Mouse (Mus musculus): ENCODE data around the gene Creg1. TPM values are rescaled to one million over a fixed set of nuclear protein-coding genes. Genes with fewer than 3 reads are reported as not detected.

The Creg1 gene
- total RNA-seq, 2 experiments from 2014 or later, result 27.1 to 28.5 TPM

DNA sequence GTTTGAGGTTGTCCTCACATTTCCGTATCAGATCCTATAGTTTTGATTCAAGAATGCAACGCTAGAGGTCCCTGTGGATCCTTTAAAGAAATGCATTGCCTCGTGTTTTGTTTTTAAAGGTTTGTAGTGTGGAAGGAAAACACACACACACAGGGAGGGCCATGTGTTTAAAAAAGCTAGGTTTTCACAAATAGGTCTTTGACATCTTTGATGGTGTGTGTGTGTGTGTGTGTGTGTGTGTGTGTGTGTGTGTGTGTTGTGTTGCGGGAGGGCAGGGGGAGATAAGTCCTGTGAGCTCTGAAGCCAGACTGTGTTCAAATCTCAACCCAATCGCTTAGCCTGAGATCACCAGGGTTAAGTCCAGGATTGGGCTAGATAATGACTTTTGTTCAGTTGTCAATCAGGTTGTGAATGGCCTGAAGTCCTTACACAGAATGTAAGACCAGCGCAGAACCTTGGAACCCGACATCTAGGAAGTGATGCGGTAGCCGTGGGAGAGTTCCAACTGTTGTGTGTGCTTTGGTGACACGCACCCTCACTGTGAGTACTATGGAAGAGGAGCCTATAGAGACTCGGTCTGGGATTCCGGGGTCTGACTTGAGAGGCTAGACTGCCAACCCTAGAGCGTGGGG, 16.5 kb downstream of the Creg1 start:
- peak in 1 of 2 experiments; percentile 40 for DNase-seq (ENCODE audit: low spot score in 2 of 2)
- intact Hi-C loops (cut with DNase I), result loop anchor here (1.0 to 10.0 kb wide), 5 partner anchors 79 to 585 kb away; no protein-coding TSS in a partner anchor

DNA sequence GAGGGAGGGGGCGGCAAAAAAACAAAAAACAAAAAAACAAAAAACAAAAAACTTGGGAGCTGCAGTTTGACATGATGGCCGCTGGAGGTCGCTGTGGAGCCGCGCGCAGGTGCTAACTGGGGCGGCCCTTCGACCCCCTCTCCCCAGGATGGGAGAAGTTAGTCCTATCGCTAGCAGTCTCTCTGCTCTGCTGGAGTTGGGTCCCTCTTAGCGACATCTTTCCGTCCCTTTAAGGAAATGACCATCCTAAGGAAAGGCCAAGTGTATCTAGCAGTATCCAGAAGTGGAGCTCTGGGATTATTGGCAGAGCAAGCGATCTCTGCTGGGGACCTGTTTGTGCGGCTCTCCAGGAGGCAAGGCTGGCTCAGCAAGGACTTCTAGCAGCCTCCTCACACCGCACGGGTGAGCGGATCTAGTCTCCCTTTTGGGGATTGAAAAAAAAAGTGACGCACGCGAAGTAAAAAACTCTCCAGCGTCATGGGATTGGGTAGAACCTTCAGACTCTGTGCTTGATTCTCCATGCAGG, 17.1 kb downstream of the Creg1 start:
- intact Hi-C loops (cut with DNase I), result loop anchor here (1.0 to 10.0 kb wide), 3 partner anchors 78 to 564 kb away; no protein-coding TSS in a partner anchor
- peak in 1 of 2 experiments; percentile 21 for DNase-seq (ENCODE audit: low spot score in 2 of 2)

DNA sequence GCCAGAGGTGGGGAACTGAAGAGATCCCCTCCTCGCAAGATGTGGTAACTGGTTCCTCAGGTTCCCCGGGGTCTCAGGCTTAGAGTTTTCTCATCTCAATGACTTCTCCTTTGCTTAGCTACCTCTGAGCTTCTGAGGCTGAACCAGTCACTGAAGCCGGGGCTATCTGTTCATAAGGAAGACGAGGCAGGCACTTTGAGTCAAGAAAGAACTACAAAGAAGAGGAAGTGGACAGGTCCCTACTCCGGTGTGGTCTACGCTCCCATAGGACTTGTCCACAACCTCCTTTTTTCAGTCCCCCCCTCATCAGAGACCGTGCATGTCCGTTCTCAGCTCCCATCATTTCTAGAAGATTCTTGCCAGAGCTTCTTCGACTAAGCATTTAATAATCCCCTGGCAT, 17.9 kb downstream of the Creg1 start:
- intact Hi-C loops (cut with DNase I), result loop anchor here (2.0 to 10.0 kb wide), 2 partner anchors 77 to 563 kb away; no protein-coding TSS in a partner anchor
- no peak for DNase-seq (ENCODE audit: low spot score in 2 of 2)

DNA sequence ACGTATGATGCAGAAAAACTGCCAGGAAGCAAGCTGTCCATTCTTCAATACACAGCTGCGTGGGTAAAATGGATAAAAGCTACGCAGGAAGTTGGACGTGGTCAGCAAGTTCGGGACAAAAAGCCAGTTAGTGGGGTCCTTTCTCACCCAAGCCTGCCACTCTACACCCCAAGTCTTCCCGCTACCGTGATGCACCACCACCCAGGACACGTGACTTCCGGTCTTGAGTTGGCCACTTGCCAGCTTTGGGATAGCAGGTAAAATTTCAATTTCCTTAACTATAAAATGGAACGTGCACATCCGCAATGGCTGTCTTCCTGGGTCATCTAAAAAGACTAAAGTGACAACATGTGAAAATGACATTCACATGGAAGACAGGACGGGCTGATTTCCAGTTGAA, 18.4 kb downstream of the Creg1 start:
- intact Hi-C loops (cut with DNase I), result loop anchor here (2.0 to 10.0 kb wide), 2 partner anchors 77 to 563 kb away; no protein-coding TSS in a partner anchor
- no peak for DNase-seq (ENCODE audit: low spot score in 2 of 2)

DNA sequence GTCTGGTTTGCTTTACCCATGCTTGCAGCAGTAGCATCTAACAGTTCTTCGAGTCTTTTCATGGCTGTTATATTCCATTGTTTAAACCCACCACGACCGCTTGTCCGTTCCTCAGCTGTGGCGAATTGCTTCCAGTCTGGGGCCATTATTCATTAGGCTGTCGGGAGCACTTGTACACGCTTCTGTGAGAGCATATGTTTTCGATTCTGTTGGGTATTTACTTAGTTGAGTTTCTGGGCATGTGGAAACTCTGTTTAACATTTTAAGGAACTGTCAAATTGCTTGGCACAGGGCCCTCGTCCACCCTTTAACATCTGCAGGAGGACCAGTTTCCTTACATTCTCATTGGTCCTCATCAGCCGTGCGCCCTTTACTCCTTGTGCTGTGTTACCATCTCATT, 22.8 kb downstream of the Creg1 start:
- no peak for DNase-seq (ENCODE audit: low spot score in 2 of 2)
- intact Hi-C loops (cut with DNase I), result loop anchor here (10.0 kb wide), 1 partner anchor 559 kb away; no protein-coding TSS in a partner anchor

DNA sequence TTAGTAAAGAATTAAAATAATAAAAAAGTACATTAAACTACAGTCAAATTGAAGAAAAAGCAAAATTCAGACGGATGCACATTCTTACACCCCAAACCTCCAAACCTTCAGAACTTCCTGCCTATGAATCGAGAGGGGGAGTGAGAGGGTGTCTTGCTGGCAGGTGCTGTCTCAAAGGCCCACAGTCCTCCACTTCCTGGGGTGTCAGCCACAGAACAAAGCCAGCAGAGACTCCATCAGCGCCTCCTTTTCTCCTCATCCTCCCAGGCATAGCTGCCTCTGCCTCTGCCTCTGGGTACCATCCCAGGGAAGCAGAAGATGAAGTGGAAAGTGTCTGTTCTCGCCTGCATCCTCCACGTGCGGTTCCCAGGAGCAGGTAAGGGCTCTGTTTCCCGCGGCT, 25.0 kb downstream of the Creg1 start, which contains the start of gene Cd247:
Gene Cd247 (plus strand): TSS at position 171 of the 400 bp plus-strand sequence.
- DNase-seq (ENCODE audit: low spot score in 2 of 2), result no peak
- intact Hi-C loops (cut with DNase I), result loop anchor here (10.0 kb wide), 1 partner anchor 556 kb away; no protein-coding TSS in a partner anchor

DNA sequence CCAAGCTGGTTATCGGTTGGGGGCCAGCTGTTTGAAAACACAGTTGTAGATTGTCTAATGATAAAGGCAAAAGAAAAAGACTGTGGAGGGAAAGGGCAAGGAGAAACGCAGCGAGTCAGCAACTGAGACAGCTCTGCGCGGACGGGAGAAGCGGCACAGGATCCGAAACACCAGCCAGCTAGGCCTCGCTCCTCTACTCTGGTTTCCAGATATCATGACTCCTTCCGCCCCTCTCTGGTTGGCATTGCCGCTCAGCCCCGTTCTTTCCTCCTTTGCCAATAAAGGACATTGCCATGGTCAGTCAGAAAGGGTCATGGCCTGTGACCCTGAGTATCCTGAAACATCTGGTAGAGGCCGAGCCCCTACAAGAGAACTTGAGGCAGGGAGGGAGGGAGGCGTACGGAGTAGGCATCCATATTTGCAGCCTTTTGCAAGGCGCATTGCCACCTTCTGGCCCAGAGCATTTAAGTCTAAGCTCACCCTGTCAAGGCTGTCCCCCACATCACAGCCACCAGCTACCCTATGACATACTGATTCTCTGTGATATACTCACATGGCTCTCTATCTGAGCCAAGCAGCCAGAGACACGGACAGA, 25.6 kb downstream of the Creg1 start:
- intact Hi-C loops (cut with DNase I), result loop anchor here (10.0 kb wide), 1 partner anchor 556 kb away; no protein-coding TSS in a partner anchor
- no peak for DNase-seq (ENCODE audit: low spot score in 2 of 2)

DNA sequence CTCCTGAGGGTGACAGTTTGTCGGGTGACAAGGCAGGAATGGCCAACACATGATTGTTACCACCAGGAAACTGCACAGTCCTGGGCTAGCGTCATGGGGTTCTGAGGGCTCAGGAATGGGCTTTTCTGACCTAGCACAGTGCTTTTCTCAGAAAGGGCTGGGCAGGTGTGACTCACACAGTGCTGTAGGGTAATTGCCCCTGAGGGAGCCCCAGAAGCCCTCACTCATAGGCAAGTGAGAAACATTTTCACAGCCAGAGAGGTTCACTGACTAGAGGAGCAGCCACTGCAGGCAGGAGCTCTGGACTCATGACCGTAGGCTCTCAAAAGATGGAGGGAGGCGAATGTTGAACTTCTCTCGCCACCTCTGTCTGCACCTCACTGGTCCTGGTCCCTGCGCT, 26.4 kb downstream of the Creg1 start:
- intact Hi-C loops (cut with DNase I), result loop anchor here (10.0 kb wide), 1 partner anchor 555 kb away; no protein-coding TSS in a partner anchor
- no peak for DNase-seq (ENCODE audit: low spot score in 2 of 2)

DNA sequence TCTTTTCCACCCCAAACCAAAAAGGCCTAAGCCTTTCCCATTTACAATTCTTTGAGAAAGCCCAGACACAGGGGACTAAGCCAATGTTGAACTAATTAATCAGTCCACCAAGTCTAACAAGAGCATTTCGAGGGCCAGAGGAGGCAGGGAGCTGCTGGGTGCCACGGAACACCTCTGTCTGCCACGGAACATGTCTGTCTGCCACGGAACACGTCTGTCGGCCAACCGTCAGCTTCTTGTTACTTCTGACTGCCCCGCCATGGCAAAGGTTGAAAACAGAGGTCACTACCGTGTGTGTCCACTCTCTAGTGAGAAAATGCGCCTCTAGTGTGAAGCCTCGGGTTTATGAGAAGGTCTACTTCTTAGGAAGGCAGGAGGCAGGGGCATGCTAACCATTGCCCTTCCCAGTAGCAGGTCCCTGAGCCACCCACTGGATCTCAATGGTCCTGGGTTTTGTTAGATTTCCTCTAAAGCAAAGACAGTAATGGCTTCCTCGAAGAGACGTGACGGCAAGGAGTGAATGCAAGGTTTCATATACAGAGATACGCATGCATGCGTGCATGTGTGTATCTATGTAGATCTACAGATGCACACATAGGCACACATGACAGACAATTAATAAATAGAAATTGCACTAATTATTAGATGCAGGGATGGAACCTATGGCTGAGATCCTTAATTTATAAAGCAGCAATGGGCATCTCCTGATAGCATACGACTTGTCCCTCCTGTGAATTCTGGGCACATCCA, 27.1 kb downstream of the Creg1 start:
- intact Hi-C loops (cut with DNase I), result no loop called here
- DNase-seq (ENCODE audit: low spot score in 2 of 2), result no peak

DNA sequence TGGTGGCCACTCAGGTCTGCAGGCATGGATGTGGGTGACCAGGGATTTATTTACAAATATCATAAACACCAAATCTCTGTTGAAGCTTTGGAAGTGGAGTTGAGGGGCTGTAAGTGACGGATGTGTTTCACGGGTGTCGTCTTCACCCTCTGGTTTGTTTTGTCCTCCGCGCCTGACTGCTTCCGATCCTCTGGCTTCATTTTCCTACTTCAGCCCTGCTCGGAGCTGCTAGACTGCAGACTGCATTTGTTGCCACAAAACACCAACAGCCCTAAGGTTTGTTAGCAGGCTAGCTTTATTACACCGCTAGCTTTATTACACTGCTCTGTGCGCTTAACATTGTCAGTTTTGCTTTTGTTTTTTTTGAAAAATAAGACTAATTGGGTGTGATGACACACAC, 27.9 kb downstream of the Creg1 start:
- no peak for DNase-seq (ENCODE audit: low spot score in 2 of 2)
- intact Hi-C loops (cut with DNase I), result no loop called here

DNA sequence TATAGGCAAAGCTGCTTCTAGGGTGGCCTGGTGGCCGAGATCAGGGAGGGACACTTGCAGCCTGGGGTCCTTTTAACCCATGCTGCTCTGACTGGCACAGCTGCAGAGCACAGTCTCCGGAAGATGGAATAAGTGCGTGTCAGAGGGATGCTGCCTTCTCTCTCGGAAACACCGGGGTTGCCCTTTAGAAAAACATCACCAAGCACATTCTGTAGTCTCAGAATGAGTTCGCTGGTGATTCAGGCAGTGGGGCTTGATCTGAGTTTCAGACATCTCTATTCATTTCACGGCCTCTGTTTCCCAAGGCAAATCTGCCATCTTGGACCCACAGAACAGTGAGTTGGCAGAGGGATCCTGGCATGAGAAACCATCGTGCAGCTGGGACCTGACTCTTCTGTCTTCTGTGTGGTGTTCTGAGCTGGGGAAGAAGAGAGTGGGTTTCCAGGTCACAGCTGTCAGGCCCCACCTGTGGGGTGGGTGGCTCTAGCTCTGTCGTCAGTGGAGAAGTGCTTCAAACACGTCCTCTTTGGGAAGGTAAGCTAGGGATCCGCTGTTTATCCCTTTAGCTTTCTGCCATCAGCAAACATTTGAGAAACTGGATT, 38.3 kb downstream of the Creg1 start:
- intact Hi-C loops (cut with DNase I), result no loop called here
- no peak for DNase-seq (ENCODE audit: low spot score in 2 of 2)

DNA sequence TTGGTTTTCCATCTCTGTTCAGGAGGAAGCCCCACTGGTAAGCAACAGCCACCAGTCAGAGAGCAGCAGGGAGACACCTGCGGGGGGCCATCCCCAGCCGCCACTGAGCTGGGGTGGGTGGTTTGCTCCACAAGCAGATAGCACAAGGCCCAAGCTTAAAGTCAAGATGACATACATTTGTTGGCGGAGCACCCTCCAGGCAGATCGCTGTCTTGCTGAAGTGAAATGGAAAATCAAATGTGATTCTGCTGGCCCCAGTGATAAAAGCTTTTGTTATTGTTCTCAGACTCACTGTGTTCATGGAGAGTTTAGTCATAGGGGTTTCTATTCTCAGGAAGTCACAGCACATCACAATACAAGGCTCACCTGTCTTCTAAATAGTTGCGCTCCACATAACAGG, 39.6 kb downstream of the Creg1 start:
- intact Hi-C loops (cut with DNase I), result no loop called here
- no peak for DNase-seq (ENCODE audit: low spot score in 2 of 2)

DNA sequence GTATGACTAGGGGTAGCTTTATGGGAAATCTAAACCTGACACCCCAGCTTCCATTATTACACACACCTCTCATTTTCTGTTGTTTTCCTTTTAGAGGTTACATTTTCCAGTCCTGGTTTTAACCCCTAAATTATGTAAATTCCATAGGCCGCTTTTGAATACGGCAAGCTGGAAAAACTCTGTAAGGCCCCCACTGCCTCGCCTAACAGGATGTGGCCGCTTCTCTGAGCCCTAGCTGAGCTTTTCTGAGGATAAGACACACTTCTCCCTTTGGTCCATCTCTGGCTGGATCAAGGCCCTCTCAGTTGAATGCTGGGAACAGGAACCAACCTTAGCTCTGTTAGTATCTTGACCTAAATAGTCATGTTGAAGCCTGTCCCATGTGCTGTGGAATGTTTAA, 40.6 kb downstream of the Creg1 start:
- intact Hi-C loops (cut with DNase I), result no loop called here
- no peak for DNase-seq (ENCODE audit: low spot score in 2 of 2)

DNA sequence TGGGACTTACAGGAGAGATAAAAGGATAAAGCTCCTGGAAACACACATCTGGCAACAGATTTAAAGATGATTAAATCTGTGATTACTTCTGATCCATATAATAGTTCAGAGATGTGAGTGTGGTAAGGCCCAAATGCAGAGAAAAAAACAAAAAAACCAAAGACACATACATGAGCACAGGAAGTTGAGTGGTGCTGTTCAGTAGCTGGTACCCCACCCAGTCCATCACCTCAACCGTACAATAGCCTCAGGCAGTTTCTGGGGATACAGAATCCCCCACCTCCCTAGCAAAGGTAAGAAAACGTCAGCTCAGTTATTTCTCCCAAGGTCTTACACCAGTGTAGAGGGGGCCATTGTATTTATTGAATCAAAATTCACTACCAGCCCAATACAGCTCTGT, 47.1 kb downstream of the Creg1 start:
- DNase-seq (ENCODE audit: low spot score in 2 of 2), result no peak
- intact Hi-C loops (cut with DNase I), result no loop called here

DNA sequence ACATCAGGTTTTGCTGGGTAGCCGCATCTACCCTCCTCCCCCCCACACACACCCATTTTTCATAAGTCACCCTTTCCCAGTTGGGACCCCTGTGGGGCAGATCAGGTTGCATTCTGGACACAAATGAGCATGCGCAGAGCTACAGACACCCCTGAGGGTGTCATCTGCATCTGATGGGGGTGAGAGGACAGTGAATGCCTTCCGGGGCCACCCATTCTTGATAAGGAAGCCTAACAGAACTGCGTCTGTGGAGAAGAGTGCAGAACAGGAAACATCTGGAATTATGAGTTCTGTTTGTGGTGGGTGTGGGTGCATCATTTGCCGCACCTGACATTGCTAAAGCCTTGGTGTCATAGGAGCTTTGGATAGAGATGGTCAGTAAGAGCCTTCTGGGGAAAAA, 47.6 kb downstream of the Creg1 start:
- intact Hi-C loops (cut with DNase I), result no loop called here
- no peak for DNase-seq (ENCODE audit: low spot score in 2 of 2)

DNA sequence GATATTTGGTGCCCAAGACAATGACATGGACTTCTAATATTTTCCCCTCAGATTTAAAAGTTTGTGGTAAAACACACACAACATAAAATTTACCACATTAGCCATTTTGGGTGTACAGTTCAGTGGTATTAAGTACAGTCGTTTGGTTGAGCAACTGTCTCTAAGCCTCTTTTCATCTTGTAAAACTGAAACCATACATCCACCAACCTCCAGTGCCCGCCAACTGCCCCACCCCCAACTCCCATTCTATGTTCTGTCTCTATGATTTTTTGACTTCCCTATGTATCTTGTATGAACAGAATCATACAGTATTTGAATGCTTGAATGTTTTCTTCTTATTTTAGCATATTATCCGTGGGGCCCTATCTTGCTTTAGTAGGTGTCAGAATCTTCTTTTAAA, 49.2 kb downstream of the Creg1 start:
- no peak for DNase-seq (ENCODE audit: low spot score in 2 of 2)
- intact Hi-C loops (cut with DNase I), result no loop called here

DNA sequence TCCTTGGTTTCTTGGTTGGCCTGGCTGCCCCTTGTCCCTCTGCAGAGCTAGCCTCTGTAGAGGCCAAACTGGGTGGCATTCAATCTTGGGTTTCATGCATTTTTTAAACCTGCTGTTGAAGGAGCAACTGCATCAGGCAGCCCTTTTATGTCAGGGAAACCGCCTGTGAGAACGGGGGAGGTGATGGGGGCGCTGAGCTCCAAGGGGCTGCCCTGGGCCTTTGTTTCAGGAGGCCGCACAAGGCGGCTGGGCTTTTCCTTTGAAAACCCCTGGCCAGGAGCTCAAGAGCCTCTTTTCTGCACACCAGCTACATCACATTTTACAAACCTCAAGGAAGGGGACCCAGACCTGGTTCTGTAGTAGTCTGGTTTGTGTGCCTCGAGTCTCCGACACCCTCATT, 50.6 kb downstream of the Creg1 start:
- intact Hi-C loops (cut with DNase I), result no loop called here

DNA sequence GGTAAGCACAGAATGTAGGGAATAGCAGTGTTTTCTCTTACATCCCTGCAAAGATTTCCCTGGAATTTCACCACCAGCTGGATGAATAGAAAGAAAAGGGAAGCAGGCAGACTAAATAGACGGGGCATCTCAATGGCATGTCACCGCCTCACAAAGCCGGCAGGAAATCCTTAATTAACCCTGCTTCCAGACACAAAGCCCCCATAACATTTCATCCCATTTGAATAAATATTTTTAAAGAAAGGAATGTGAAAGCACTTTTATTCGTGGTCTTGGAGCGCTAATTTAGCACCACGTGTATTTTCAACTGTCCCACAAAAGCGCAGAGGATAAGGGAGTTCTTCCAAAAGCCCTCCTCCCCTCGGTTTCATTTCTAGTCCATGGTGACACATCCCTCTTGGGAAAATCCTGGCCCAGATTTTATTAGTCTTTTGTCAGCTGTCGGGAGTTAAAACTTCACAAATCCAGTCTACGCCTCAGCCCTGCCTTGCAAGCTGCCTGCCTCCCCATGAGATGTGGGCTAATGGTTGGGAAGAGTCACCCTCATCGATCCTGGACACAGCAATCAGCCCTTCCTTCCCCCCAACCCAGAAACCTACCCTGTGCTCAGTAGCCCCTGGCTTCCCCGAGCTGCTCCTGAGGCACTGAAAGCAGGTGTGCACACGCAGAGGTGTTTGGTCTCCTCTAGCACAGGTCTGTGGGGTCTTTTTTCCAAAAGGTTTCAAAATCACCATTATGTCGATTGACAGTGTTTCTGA, 51.2 kb downstream of the Creg1 start:
- DNase-seq (ENCODE audit: low spot score in 2 of 2), result no peak
- intact Hi-C loops (cut with DNase I), result no loop called here

More for the DNA sequence above, 50.6 kb downstream of the Creg1 start:
- no peak for DNase-seq (ENCODE audit: low spot score in 2 of 2)

DNA sequence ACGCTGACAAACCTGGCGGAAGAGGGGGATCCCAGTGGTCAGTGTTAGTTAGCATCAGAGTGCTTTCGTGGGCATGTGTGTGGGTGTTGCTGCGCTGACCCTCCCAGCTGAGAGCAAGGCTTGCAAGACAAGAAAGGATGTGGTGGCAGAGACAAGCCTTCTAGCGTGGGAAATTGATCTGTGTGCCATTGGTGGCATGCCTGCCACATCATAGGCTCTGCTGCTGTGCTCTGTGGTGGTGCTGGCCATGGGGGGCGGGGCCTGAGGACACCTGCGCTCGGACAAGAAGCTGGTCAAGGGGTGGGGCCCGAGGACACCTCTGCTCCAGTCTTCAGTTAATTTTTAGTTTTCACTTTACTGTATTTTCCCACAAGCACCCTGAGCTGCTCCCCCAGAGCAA, 52.8 kb downstream of the Creg1 start:
- no peak for DNase-seq (ENCODE audit: low spot score in 2 of 2)
- intact Hi-C loops (cut with DNase I), result no loop called here

All from left cerebral cortex, postnatal 25 days (tissue).